Mouse (Mus musculus) olfactory bulb, adult 2 months (tissue): Measurements from ENCODE around the gene Commd8.

Source experiments
- CTCF ChIP-seq: fragments of 200-500 bp; IDR thresholded peaks from 2 replicates; pipeline ENCODE4 v1.5.1; 2012; ENCODE audit warnings: low read depth, mild to moderate bottlenecking, low read length, moderate library complexity; ENCODE audit not compliant: insufficient read depth
- POLR2A ChIP-seq: fragments of 200-500 bp; IDR thresholded peaks from 2 replicates; pipeline ENCODE4 v1.6.1; 2012; ENCODE audit warnings: mild to moderate bottlenecking, low read depth, low read length, moderate library complexity; ENCODE audit not compliant: insufficient read depth

- TF ChIP-seq CTCF (no peak), POLR2A (no peak)
These were observed 3.6 kb downstream of the Commd8 start for GRCm38 (mm10) chr5:72164386-72164785.
